Mouse (Mus musculus): Measurements from ENCODE around the gene Mtus2. TPM values are rescaled to one million over a fixed set of nuclear protein-coding genes. Genes with fewer than 3 reads are reported as not detected.

Mtus2 gene
- total RNA-seq, 2 experiments from 2014 or later: 38.4 to 42.0 TPM

DNA sequence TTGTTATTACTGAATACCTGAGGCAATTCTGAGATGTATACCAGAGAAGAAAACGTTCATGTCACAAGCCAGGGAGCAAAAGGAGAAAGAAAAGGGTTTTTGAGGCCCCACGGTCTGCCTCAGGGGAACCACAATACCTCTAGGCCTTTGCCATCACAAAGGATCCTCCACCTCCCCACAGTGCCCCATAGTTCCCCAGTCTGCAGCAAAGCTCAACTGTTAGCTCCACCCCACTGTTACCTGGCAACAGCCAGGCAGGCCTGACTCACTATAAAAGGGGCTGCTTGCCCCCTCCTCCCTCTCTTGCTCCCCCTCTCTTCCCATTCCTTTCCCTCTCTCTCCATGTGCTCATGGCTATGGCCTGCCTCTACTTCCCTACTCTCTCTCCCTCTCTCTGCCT is 282.6 kb downstream of the Mtus2 start:
- Histone ChIP-seq H3K4me3 (no peak overlapping the region), H3K27ac (no peak overlapping the region)
- intact Hi-C loops (cut with DNase I): loop anchor here (1.0 to 5.0 kb wide), 5 partner anchors 59 to 377 kb away; partner anchors contain the start of genes Mtus2 and Pomp
- no peak for DNase-seq (ENCODE audit: extremely low spot score in 1 of 2, low spot score in 2 of 2)
- TF ChIP-seq CTCF (IDR thresholded peaks at IDR 0.05): no peak

DNA sequence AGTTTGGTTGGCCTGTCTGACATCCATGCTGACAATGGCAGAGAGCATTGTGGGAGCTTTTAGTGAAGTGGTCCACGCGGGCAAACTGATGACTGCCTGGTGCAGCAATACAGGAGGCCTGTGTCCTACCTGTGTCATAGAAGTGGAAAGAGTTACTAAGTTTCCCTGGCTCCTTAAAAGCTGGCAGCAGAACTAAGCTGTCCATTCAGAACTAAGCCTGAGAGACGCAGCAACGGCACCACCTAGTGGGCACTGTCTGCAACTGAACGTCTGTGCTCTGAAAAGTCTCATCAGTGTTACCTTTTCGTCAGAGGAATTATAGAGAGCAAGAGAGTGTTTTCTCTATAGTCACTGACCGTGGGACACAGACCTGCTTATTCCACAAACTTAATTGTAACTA is 284.8 kb downstream of the Mtus2 start:
- peak; percentile 99 for TF ChIP-seq CTCF (IDR thresholded peaks at IDR 0.05)
- no peak overlapping the region for H3K4me3 ChIP-seq
- intact Hi-C loops (cut with DNase I): loop anchor here (5.0 kb wide), 1 partner anchor 360 kb away; no protein-coding TSS in a partner anchor
- H3K27ac ChIP-seq: no peak overlapping the region
- DNase-seq (ENCODE audit: extremely low spot score in 1 of 2, low spot score in 2 of 2): peak; percentile 76 to 83

DNA sequence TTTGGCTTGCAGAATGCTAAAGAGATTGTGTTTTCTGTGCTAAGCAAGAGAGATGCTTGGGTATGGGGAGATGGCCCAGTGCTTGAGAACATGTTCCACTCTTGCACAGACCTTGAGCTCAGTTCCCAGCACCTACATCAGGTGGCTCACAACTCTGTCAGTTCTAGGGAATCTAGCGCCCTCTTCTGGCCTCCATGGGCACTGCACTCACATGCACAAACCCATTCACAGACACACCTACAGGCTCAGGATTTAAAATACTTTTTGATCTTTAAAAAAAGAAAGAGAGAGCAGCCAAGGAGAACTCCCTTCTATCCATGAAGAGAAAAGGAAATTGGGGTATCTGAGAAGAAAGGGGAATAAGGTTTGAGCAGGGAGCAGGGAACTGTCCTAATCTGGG is 287.4 kb downstream of the Mtus2 start:
- peak; percentile 32 for TF ChIP-seq CTCF (IDR thresholded peaks at IDR 0.05)
- intact Hi-C loops (cut with DNase I): loop anchor here (5.0 kb wide), 1 partner anchor 362 kb away; no protein-coding TSS in a partner anchor
- Histone ChIP-seq H3K27ac (no peak overlapping the region), H3K4me3 (no peak overlapping the region)
- no peak for DNase-seq (ENCODE audit: extremely low spot score in 1 of 2, low spot score in 2 of 2)

DNA sequence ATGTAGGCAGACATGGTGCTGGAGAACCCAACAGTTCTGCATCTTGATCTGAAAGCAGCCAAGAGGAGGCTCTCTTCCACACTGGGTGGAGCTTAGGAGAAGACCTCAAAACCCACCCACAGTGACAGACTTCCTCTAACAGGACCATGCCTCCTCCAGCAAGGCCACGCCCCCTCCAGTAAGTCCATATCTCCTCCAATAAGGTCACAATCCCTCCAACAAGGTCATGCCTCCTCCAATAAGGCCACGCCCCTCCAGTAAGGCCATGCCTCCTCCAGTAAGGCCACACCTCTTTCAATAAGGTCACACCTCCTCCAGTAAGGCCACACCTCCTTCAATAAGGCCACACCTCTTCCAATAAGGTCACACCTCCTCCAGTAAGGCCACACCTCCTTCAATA is 288.3 kb downstream of the Mtus2 start:
- intact Hi-C loops (cut with DNase I): no loop called here
- no peak for DNase-seq (ENCODE audit: extremely low spot score in 1 of 2, low spot score in 2 of 2)

DNA sequence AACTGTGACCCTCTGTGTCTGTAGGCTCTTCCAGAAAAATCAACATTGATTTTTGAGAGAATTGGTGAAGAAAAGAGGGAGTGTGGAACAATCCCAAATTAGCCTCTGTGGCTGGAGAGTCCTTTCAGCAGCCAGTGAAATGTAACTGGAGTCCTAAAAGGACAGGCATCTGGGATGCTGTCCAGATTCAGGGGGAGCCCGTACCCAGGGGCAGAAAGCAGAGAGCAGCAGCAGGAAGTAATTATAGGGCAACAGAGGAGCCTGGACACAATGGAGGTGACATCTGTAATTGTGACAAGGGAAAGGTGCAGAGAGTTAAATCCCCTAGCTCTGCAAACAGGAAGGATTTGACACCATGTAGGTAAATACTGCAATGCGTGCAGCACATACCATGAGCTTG is 291.1 kb downstream of the Mtus2 start:
- no peak for TF ChIP-seq CTCF (IDR thresholded peaks at IDR 0.05)
- Histone ChIP-seq H3K27ac (no peak overlapping the region), H3K4me3 (no peak overlapping the region)
- DNase-seq (ENCODE audit: extremely low spot score in 1 of 2, low spot score in 2 of 2): no peak
- intact Hi-C loops (cut with DNase I): no loop called here

More for the DNA sequence above, 288.3 kb downstream of the Mtus2 start:
- no peak overlapping the region for H3K27ac ChIP-seq
- H3K4me3 ChIP-seq: no peak overlapping the region
- no peak for TF ChIP-seq CTCF (IDR thresholded peaks at IDR 0.05)

DNA sequence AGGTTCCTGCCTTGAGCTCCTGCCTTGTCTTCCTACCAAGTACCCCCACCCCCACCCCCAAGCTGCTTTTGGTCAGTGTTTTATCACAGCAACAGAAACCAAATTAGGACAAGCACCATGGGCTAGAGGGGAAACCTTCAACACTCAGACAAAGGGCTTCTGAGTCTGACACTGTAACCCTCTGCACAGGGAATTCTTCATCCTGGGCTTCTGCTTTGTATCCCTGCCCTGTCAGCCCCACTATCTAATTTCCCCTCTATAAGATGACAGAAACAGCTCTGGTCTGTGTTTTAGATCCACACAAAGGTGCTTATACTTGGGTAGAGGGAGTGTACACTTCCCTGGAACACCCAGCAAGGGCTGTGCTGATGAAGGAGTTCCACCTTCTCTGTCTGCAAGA is 294.7 kb downstream of the Mtus2 start:
- intact Hi-C loops (cut with DNase I): no loop called here
- TF ChIP-seq CTCF (IDR thresholded peaks at IDR 0.05): no peak
- Histone ChIP-seq H3K27ac (0 out of 2 replicates have a peak overlapping the region, but pooled peaks have one; percentile 24), H3K4me3 (no peak overlapping the region)
- no peak for DNase-seq (ENCODE audit: extremely low spot score in 1 of 2, low spot score in 2 of 2)

DNA sequence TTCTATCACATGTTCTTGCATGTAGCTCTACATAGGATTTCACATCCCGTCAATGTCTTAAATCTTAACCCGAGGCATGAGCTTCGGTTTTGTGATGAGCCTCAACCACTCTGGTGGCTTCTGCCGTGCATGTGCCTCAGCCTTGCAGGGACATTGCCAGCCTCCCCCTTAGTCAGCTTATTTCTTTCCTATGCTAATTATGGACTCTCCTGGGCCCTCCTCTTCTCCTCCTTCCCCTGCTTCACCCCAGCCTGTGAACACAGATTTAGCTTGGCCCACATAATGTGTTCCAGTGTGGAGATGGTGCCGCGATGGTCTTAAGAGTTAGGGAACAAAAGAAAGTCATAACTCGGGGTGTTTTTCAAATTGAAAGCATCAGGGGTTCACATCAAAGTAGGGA is 304.9 kb downstream of the Mtus2 start:
- H3K27ac ChIP-seq: no peak overlapping the region
- no peak overlapping the region for H3K4me3 ChIP-seq
- no peak for DNase-seq (ENCODE audit: extremely low spot score in 1 of 2, low spot score in 2 of 2)
- TF ChIP-seq CTCF (IDR thresholded peaks at IDR 0.05): no peak
- intact Hi-C loops (cut with DNase I): no loop called here

DNA sequence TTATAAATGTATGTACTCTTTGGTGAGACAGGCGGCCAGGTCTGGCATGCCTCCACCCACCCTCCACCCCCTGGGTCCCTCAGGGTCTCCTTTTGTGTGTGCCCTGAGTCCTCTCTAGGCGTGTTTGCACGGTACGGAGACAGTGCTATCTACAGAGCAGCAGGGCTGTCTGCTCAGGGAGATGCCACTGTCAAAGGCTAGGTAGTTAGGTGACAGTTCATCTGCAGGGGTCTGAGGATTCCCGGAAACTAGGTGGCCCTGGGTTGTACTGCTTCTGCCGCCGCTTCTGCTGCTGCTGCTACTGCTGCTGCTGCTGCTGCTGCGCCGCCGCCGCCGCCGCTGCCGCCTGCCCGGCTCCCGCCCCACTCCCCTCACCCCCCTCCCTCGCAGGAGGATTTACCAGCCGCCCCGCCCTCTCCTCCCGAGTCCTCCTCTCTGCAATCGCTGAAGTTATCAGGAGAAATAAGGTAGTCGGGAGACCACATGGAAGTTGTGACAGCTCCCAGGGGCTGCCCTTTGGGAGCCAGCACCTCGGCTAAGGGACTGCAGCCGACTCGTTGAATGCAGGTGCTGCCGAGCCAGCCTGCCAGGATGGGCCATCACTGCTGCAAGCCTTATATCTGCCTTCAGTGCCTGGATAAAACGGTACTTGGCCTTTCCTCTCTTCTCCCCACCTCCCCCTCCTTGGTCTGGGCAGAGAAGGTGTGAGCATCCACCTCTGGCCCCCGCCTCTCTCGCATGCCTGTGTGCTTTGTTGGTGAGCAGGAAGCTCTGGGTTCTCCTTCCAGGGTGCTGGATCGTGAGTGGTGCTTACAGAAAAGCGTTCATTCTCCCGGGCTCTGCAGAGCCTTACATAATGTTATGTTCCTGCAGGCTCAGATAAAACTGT is 307.9 kb downstream of the Mtus2 start:
- peak; percentile 65 to 67 for DNase-seq (ENCODE audit: extremely low spot score in 1 of 2, low spot score in 2 of 2)
- no peak for TF ChIP-seq CTCF (IDR thresholded peaks at IDR 0.05)
- peak overlapping the region; percentile 96 for H3K27ac ChIP-seq
- intact Hi-C loops (cut with DNase I): no loop called here
- peak overlapping the region; percentile 56 for H3K4me3 ChIP-seq

DNA sequence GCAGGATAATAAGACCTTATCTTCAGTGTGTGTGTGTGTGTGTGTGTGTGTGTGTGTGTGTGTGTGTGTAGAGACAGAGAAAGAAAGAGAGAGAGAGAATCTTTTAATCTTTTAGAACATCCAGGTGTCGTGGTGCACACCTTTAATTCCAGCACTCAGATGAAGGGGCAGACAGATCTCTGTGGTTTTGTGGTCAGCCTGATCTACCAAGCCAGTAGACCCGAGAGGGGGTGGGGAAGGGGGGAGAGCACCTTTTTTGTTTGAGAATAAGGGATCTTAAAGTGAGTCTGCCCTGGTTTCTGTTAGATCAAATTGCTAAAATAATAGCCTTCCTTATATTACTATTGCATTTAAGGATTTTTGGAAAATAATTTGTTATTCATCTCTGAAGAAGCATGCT is 309.7 kb downstream of the Mtus2 start:
- no peak overlapping the region for H3K27ac ChIP-seq
- no peak for DNase-seq (ENCODE audit: extremely low spot score in 1 of 2, low spot score in 2 of 2)
- intact Hi-C loops (cut with DNase I): no loop called here
- no peak overlapping the region for H3K4me3 ChIP-seq
- no peak for TF ChIP-seq CTCF (IDR thresholded peaks at IDR 0.05)

DNA sequence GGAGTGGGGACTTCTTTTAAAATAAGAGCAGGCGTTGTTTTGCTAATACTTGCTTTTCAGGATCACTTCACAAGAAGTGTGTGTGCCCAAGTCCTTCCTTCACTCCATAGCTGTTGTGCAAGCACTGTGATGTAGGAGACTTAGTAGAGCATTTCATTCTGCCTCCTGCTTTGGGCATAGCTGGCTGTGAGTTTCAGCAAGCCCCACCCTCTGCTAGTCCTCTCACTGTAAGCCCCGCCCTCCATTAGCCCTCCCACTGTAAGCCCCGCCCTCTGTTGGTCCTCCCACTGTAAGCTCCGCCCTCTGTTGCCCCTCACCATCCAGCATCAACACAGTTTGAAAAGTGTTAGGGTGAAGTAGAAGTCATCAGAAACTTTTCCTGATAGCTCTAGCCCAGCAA is 310.3 kb downstream of the Mtus2 start:
- no peak for TF ChIP-seq CTCF (IDR thresholded peaks at IDR 0.05)
- intact Hi-C loops (cut with DNase I): no loop called here
- Histone ChIP-seq H3K4me3 (no peak overlapping the region), H3K27ac (no peak overlapping the region)
- no peak for DNase-seq (ENCODE audit: extremely low spot score in 1 of 2, low spot score in 2 of 2)

DNA sequence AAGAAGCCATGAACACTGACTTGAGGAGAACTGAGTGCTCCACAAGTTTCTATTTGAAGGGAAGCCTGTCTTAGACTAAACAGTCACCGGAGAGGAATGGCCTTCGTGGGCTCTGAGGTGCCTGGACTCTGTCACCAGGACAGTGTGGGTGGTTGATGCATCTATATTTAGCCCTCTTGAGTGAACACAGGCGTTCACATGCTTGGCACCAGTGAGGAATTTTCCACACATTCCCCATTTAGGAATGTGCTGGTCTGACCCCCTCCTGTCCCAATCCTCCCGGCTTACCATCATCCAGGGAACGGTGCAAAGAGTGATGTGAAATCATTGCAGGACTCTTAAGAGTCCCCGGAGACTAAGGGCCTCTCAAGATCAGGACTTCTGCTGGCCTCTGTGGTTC is 314.9 kb downstream of the Mtus2 start:
- TF ChIP-seq CTCF (IDR thresholded peaks at IDR 0.05): no peak
- Histone ChIP-seq H3K4me3 (no peak overlapping the region), H3K27ac (no peak overlapping the region)
- DNase-seq (ENCODE audit: extremely low spot score in 1 of 2, low spot score in 2 of 2): no peak
- intact Hi-C loops (cut with DNase I): no loop called here

DNA sequence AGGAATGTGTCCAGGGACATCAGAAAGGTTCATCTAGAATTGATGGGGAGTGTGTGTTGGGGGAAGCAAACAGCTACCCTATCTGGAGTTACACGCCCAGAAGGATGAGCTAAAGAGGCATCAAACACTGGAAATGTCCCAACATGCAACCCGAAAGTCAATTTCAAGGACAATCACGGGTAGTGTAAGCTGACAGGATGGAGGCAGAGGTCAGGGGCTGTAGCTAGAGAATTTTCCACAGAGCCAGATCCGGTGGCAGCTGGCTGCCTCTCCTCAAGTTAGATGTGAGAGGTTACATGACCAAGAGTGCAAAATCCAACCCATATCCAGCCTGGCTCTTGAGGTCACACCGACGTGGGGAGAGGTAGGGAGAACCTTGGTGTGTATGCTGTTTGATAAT is 315.7 kb downstream of the Mtus2 start:
- no peak for TF ChIP-seq CTCF (IDR thresholded peaks at IDR 0.05)

DNA sequence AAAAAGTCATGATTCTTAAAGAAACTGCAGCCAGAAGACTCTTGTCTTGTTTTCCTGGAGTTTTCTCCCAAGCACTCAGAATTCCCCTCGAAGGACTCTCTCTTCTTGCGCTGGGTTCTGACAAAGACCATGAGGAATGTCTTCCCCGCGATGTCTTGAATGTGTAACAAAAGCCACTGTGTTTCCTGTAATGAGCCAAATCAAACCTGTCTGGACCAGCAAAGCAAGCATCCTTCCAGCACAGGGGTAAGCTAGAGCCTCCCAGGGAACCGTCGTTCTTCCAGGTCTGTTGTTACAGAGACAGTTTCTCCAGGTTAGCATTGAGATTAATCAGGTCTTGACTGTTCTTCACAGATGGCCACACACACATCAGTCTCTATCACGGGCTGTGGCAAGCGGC is 321.1 kb downstream of the Mtus2 start:
- no peak overlapping the region for H3K4me3 ChIP-seq
- no peak for TF ChIP-seq CTCF (IDR thresholded peaks at IDR 0.05)
- no peak overlapping the region for H3K27ac ChIP-seq
- no peak for DNase-seq (ENCODE audit: extremely low spot score in 1 of 2, low spot score in 2 of 2)
- intact Hi-C loops (cut with DNase I): no loop called here

More for the DNA sequence above, 315.7 kb downstream of the Mtus2 start:
- no peak overlapping the region for H3K4me3 ChIP-seq
- no peak overlapping the region for H3K27ac ChIP-seq
- intact Hi-C loops (cut with DNase I): no loop called here
- no peak for DNase-seq (ENCODE audit: extremely low spot score in 1 of 2, low spot score in 2 of 2)
